Mouse (Mus musculus) stomach, postnatal 0 days (tissue): ENCODE data around the gene Serpine1.

Experiments
- CTCF ChIP-seq: IDR thresholded peaks from 2 replicates; pipeline ENCODE4 v1.5.1; 2016; ENCODE audit warnings: antibody characterized with exemption, low read depth, mild to moderate bottlenecking, moderate library complexity
- EP300 ChIP-seq: optimal IDR thresholded peaks from 2 replicates; pipeline ENCODE3; 2016; ENCODE audit warnings: antibody characterized with exemption

GRCm38 (mm10) chr5:137111542-137112408, 39.7 kb upstream of the Serpine1 start:
- TF ChIP-seq CTCF = no peak
- TF ChIP-seq EP300 = no peak
